Mouse (Mus musculus): ENCODE results near the gene Asb1. TPM values are rescaled to one million over a fixed set of nuclear protein-coding genes. Genes with fewer than 3 reads are reported as not detected.

Asb1 gene
- polyA plus RNA-seq, 1 experiment from 2014 or later = 2.6 TPM

- H3K4me3 ChIP-seq (ENCODE audit: low read depth, low read length) = no peak overlapping the region
- no peak for TF ChIP-seq CTCF (IDR thresholded peaks at IDR 0.05; ENCODE audit: low read depth)
- ATAC-seq = no peak
- H3K9me3 ChIP-seq (ENCODE audit: control insufficient read depth) = no peaks in the 10 kb centered on the region
- H3K27me3 ChIP-seq (replicated peaks; ENCODE audit: control insufficient read depth, insufficient read depth, low read length) = no peaks in the 10 kb centered on the region
- no peaks in the 10 kb centered on the region for H3K36me3 ChIP-seq (ENCODE audit: control insufficient read depth, insufficient read depth)
- H3K4me1 ChIP-seq (replicated peaks; ENCODE audit: control insufficient read depth, insufficient read depth, low read length) = no peaks in the 10 kb centered on the region
- no peak overlapping the region for H3K27ac ChIP-seq (ENCODE audit: low read depth, low read length)
- no peak overlapping the region for H3K4me2 ChIP-seq (replicated peaks; ENCODE audit: low read depth)
- H3K9ac ChIP-seq (ENCODE audit: low read depth, low read length) = no peak overlapping the region
- 69% methylated on average over 6 of the region's 6 CpGs for WGBS
Measured at GRCm38 (mm10) chr1:91607141-91607540, 66.8 kb downstream of the Asb1 start.

Other genes with a start within 250 kb of the Asb1 start
- gene Scly, start 242.2 kb upstream of the Asb1 start, polyA plus RNA-seq (2015; fragmentation: Nextera tagmentation; extraction: Ambion mirVana) = 20.2 and 23.1 TPM in 2 replicates
- gene Espnl, start 218.5 kb upstream of the Asb1 start, polyA plus RNA-seq (2015; fragmentation: Nextera tagmentation; extraction: Ambion mirVana) = not detected in 2 replicates
- 1.3 and 1.8 TPM in 2 replicates for gene Klhl30, start 189.5 kb upstream of the Asb1 start, polyA plus RNA-seq (2015; fragmentation: Nextera tagmentation; extraction: Ambion mirVana)
- gene Erfe, start 174.1 kb upstream of the Asb1 start, polyA plus RNA-seq (2015; fragmentation: Nextera tagmentation; extraction: Ambion mirVana) = 2.7 and 3.1 TPM in 2 replicates
- gene Ilkap, start 141.7 kb upstream of the Asb1 start, polyA plus RNA-seq (2015; fragmentation: Nextera tagmentation; extraction: Ambion mirVana) = 51.2 TPM in 2 replicates
- gene Hes6, start 126.5 kb upstream of the Asb1 start, polyA plus RNA-seq (2015; fragmentation: Nextera tagmentation; extraction: Ambion mirVana) = 84.1 and 84.8 TPM in 2 replicates
- 7.2 and 7.9 TPM in 2 replicates for gene Per2, start 81.2 kb upstream of the Asb1 start, polyA plus RNA-seq (2015; fragmentation: Nextera tagmentation; extraction: Ambion mirVana)
- 3.3 and 3.7 TPM in 2 replicates for gene Traf3ip1, start 45.9 kb upstream of the Asb1 start, polyA plus RNA-seq (2015; fragmentation: Nextera tagmentation; extraction: Ambion mirVana)